Mouse (Mus musculus): ENCODE results near the gene Nat8.
"Not testable (repeated sequence)": the region's sequence is repeated elsewhere in the genome, so short reads cannot be mapped to it uniquely, and the experiment has no call there.

Gene Nat8

DNA sequence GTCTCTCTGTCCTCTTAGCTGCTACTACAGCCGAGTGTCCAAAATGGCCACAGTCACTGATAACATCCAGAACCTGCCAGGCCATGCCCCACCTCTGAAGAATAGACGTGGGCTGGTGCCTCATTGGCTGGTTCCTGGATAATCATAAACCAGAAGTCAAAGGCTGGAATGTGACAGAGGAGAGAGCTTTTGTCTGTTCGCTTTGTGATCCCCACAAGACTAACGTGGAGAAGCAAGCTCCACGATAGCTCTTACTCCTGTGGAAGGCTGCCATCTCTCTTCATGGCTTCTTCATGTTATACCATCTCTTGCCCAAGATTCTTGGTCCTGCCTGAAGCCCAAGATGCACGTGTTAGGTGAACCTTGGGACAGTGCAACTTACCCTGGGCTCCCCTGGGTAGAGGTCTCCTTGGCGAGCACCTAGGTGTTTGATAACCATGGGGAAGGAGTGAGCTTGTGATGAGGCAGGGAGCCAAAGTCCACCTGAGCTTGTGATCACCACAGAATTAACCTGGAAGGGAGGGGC, at the start of gene Nat8:
TSS of gene Nat8 (minus strand) at position 287 of the 526 bp plus-strand sequence.
- DNase-seq: no peak

DNA sequence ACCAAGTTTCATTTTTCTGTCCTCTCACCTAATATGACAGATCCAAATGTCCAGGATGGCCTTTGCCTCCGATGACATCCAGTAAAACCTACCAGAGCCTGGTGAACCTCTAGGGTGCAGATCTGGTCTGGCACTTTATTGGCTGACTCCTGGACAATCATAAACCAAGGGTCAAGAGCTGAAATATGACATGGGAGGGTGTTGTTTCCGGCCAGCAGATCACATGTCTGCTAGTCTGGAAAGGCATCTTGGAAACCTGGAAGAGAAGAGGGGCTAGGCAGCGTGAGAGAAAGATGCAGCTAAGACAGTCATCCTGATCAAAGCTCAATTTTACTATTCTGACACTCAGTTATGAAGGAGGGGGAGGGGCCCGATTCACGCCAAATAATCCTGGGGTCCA, 37.1 kb upstream of the Nat8 start, which contains the start of gene Nat8f2:
TSS of gene Nat8f2 (minus strand) at position 153 of the 400 bp plus-strand sequence.
- DNase-seq: not testable (repeated sequence)

DNA sequence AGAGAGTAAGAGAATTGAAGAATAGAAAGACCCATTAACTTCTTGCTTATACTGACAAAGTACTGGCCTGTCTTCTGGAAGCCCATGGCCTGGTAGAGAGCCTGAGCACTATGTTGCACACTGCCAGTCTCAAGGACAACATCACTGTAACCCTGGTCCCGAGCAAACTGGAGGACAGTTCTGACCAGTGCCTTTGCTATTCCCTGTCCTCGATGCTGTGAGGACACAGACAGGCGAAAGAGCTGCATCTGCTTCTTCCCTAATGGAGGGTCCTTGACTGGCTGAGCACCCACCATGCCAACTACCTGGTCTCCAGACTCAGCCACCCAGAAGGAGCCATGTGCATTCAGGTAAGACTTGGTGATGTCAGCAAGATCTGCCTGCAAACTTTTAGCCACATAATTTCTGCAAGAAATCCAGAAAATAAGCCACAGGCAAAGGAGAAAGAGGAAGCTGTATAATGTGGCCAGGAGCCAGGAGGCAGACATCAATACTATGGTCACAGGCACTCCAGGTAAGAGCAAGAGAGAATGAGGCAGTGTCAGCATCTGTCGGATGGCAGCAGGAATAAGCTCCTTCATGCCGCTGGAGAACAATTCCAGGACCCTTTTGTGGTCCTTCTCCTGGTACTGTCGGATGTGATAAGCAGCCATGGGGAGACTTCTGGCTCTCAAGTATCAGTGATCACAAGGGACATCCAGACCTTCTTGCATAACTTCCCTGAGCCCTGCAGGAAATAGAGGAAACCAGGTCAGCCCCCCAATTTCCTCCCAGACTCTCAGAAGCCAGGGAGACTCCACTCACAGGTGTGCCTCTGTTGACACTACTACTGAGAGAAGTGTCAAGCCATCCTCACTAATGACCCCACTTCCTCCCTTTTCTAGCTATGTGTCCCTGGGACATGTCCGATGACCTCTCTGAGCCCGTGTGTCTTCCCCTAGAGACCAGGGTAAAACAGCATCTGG, 36.1 kb upstream of the Nat8 start:
- no peak for DNase-seq

DNA sequence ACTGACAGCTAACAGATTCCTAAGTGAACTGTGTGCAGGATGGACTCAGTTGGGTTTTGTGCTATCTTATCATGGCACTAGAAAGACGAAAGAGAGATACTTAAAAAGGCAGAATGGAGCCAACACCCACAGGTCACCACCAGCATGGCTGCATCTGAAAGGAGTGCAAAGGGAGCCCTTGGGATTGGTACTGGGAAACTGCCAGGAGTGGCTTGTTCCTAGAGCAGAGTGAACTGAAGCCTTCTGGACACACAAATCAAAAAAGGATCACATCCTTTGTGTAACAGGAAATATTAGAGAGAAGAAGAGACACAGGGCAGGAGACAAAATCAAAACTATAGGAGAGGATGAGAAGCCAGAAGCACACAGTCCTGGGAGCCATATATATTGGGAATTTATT, 35.1 kb upstream of the Nat8 start:
- DNase-seq: not testable (repeated sequence)

DNA sequence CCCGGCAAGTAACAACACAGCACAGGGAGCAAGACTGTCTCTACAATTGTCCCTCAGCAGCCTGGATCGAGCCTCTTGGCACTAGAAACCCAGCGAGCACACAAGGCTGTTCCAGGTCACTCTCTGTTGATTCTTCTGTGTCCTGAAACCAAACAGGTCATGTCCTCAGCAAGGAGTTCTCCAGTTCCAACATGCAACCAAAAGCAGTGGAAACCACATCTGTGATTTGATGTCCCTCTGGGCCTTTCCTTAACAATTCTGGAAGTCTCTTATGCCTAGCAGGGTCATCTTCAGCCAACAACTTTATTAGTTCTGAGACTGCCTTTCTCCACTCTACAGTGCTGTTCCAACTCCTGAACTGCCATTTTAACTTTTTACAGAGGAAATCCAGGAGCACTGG, 34.3 kb upstream of the Nat8 start:
- not testable (repeated sequence) for DNase-seq

DNA sequence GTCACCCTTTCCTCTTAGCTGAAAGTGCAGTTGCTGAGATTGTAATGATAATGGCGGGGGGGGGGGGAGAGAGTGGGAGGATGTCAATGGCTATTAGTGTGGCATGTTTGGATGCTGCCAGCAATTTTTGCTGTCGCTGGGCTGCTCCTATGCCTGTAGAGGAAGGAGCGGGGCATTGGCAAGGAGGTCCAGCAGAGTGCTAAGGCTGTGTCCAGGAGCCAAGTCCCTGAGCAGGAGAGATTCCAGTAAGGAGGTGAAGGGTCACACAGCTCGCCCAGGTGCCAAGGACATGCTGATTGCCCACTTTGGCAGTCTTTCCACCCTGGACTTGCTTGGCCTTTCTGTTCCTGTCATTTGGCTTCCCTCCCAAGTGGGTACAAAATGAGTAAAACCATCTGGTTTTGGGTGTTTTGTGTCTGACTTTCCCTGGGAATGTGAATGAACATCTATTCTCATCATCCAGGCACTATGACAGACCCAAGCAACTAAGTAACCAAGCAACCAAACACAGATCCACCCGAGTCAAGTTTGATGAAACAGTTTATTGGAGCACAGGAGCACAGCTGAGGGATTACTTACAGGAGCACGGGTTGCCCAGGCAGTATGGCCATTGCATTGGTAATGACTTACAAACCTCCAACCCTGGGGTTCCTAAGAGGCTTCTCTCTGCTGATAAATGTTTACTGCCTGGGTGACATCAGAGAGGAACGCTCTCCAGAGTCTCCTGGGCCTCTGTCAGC, 33.2 kb upstream of the Nat8 start:
- not testable (repeated sequence) for DNase-seq

DNA sequence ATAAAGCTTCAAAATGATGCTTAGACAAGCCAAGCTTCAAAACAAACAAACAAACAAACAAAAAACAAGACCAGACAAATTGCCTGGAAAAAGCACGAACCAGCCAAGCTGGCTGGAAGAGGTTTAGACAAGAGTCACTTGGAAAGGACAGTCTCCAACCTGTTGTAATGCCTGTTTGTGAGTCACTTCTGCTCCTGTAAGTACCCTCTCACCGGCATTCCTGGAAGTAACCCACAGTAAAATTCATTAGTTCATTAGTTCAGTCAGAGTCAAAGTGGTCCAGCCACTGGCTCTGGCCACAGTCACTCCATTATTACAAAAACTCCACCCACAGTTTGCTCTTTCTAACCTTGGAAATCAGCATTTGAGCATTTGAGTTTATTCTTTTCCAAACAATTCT, 32.0 kb upstream of the Nat8 start:
- no peak for DNase-seq

DNA sequence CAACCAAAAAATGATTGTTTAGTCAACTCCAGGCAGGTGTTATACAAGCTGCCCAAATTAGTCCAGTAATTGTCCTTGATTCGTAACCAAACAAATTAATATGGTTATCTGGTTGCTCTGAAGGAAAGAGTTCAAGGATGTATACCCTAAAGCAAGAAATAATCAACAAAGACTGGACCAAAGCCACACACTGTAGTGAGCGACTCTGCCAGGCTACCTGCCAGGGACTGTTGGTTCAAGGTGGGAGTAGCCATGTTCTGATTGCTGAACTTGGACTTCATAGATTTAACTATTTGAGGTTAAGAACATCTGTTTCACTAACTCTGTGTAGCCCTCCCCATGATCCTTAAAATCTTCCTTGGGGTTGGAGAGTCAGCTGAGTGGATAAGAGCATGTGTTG, 31.3 kb upstream of the Nat8 start:
- no peak for DNase-seq

DNA sequence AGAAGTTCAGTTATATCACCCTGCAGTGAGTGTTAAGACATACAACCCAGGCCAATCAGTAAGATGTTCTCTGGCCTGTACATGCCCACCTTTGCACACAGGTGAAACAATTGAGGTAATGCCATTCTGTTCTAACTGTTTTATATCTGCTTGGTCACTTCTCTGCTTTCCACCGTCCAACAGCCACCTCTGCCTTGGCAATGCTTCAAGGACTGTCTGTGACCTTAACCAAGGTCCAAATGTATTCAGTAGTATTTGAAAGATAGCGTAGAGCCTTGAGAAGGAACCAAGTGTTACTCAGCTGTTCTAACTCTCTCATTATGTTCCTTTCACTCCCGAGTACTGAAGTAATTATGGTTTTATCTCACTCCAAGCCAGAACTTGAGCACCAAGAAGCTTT, 30.7 kb upstream of the Nat8 start:
- no peak for DNase-seq

DNA sequence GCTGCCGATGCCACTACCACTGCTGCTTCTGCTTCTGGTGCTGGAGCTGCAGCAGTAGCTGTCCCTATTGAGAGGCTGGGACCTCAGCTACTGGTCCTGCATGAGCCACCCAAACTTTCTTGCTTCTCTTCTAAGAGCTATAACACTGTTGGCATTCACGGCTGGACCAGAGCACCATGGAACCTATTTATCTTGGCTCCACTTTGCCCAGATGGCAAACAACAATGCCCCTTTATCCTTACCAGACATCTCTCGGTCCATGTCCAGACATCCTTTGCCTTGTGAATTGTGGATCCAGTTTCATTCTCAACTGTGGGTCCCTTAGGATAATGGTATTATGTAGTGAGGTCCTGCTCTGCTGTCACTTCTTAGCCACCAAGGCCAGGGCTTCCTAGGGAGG, 29.4 kb upstream of the Nat8 start:
- DNase-seq: no peak

DNA sequence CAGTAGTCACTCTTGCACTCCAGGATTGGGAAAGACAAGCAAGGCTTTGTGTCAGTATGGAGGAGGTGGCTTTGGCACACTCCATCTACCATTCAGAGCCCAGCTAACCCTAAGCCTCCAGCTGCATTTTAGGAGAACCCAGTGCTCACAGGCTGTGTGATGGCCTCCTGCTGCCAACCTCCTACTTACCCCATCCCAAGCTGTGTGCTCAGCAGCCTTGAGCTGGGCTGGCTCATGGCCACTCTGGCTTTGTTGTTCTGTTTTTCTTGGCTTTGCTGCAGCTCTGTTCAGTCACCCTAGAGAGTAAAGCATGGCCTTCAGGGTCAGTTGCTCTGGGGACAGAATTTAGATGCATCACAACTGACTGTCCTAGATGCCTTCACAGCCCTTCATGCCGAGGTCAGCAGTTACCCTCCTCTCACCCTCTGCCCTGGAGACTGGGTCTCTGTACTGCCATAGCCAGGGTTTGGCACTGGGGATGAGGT, 24.4 kb upstream of the Nat8 start:
- DNase-seq: no peak

DNA sequence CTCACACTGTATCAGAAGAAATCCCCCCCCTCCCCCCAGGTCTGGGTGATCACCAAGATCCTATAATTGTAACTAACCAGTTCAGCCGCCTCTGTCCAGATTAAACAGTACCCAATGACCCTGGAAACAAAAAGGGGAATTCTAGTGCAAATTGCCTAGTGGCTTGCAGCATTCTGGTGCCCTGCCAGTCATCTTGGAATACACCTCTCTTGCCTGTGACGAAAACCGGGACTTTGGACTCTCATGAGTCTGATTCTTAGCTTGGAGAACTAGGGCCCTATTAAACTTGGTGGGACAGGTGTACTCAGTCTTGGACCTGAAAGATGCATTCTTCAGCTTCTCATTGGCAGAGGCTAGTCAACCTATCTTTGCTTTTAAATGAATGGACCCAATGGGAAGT, 21.6 kb upstream of the Nat8 start:
- no peak for DNase-seq

DNA sequence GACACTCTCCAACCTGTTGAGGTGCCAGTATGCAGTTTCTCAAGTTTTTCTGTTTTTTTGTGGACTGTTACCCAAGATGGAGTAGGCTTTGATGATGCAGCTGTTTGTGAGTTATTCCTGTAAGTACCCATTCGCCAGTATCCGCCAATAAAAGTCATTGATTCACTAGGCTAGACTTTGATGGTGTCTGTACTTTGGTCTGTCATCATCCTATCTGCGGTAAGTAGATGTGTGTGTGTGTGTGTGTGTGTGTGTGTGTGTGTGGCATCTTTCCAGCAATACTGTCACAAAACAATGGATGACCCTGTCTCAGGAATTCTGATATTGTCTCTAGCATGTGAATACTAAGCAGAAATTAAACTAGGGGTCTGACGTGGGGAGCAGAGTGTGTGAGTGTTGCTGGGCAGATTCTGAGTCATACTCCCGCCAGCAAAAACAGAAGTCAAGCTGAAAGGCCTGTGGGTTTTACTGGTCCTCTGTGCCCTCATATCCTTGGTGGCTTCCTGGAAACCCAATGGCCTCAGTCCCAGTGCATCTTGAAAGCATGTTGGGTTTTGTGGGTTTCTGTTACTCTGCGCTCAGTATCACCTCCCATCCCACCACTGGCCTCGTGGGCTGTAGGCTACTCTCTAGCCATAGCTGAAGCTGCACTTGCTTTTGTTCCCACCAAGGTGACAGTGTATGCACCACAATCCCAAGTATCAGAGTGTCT, 19.3 kb upstream of the Nat8 start:
- no peak for DNase-seq

DNA sequence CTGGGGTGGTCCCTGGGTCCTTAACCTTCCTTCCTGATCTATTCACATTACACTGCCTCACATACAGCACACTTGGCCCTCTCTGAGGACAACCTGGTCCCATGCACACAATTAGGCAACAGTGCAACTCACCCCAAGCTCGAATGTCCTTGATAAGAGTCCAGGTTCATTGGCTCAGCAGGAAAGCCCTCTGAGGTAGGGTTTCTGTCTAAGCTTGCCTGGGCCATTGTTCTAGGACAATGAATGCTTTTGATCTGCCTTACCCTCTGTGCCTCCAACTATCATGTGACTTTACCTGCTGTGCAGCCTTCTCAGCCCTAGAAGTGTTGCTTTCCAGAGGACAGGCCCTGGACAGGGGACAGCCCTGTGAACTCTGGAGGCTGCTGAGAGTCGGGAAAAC, 17.4 kb upstream of the Nat8 start:
- no peak for DNase-seq

DNA sequence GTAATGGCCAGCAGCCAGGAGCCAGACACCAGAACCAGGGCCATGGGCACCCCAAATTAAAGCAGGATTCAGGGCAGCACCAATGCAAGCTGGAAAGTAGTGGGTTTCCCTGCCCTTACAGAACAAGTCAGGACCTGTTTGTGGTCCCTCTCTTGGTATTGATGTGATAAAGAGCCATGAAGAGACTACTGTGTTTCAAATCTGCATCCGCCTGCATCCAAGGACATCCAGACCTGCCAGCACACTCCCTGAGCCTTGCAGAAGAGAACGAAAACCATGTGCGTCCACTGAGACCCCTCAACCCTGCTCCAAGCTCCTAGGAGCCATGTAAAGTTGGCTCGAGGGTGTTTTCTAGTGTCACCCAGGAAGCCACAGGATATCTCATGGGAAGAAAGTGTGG, 16.3 kb upstream of the Nat8 start:
- no peak for DNase-seq

DNA sequence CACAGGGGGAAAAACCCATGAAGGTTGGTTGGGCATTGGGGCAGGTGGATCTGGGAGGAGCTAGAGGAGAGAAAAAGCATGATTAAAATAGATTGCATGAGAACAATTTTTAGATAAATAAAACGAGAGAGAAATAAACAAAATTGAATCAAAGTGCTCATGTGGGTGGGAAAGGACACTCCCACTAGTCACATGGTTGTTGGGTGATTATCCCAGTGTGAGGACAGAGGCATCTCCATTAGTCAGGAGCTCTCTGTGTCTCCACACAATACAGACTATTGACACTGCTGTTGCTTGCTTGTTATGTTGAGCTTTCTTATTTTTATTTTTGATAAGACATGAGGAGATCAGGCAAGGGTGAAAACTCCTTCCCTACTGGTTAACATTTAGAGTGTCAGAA, 15.0 kb upstream of the Nat8 start:
- DNase-seq: no peak

DNA sequence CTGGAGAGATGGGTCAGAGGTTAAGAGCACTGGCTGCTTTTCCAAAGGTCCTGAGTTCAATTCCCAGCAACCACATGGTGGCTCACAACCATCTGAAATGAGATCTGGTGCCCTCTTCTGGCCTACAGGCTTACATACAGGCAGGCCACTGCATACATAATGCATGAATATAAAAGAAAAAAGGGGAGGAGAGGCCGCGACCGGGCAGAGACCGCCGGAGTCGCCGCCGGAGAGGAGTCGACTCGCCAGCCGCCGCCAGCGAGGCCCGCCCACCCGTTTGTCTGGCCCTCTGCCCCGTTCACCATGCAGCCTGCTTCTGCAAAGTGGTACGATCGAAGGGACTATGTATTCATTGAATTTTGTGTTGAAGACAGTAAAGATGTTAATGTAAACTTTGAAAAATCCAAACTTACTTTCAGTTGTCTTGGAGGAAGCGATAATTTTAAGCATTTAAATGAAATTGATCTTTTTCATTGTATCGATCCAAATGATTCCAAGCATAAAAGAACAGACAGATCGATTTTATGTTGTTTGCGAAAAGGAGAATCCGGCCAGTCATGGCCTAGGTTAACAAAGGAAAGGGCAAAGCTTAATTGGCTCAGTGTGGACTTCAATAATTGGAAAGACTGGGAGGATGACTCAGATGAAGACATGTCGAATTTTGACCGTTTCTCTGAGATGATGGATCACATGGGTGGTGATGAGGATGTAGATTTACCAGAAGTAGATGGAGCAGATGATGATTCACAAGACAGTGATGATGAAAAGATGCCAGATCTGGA, 12.0 kb upstream of the Nat8 start:
- not testable (repeated sequence) for DNase-seq

DNA sequence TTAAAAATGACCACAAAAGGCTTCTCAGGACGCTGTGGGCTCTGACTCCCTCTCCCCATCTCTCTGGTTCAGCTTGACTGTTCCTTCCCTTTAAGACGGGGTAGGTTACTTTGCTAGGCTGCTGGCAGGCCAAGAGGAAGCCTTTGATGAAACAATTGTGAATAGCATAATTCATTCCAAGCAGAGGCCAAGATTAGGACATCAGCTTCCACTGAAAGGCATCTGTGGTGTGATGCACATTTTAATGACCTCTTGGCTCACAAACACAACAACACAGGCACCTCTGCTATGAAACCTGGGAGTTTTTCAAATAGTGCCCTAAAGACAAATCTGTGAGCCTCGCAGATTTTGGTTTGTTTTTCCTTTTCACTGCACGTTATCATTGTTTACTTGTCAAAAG, 8.1 kb upstream of the Nat8 start:
- no peak for DNase-seq

DNA sequence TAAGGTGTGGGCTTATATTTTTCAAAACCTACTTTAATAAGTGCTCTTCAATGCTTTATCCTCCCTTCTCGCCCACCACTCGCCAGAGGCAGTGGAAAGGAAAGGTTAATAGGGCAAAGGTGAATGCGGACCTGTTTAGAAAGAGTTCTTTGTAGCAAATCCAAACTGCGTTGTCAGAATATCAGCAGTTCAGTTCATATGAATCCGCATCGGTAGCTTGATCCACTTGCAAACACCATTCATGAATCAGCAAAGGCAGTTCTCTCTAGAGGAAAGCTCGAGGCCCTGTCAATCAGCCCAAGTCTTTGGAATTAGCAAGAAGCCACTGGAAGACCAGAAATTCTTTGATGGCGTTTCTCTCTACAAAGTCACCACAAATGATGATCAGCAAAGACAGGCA, 6.8 kb upstream of the Nat8 start:
- no peak for DNase-seq

DNA sequence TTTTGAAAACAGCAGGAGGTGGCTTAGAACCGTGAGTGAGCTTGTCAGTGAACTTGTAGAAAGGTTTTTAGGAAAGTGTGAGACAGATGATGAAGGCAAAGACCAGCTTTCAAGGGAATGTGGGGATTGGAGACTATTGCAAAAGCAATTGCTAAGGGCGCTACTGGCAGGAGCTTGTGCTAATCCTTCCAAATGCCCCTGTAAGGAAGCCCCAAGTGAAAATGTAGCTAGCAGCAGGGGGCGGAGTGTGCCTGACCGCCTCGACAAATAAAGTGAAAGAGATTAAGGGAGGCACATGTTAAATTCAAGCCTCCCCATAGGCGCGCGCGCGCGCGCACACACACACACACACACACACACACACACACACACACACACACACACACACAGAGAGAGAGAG, 5.4 kb upstream of the Nat8 start:
- DNase-seq: not testable (repeated sequence)

DNA sequence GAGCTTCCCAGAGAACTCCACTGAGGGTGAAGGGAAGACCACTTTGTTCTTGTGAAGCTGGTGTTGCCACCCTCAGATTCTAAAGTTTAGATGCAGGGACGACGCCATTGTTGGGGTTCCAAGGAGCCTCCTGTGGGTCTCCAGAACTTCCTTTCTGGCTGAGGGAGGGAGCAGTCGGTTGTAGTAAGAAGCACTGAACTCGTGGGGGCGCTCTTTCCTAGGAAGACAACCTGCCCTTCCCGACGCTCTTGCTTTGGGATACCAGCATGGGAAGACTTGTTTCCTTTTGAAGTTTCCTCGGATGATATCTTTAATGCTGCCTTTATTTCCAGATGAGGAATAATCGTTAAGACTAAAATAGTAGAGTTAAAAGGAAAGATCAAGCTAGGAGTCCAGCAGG, 4.9 kb upstream of the Nat8 start:
- DNase-seq: peak; percentile 8 to 10

DNA sequence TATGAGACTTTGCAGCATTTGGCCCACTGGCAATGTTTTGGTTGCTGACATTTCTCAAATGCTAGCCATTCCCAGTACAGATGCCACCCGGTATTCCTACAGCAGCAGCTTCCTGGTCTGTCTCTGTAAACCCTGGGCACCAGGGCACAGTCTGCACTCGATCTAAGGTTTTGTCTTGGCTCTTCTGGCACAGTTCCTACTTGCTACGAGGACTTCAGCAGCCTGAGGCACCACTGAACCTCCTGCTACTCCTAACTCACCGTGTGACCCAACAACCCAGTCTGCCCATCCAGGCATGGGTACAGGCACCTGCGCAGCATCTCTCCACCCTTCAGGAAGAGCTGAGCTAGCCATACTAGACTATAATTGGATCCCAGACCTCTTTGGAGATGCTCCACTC, 4.2 kb upstream of the Nat8 start:
- not testable (repeated sequence) for DNase-seq
